Mouse (Mus musculus) urinary bladder, adult 2 months (tissue): ENCODE results near the gene Hoxa6. TPM values are rescaled to one million over a fixed set of nuclear protein-coding genes. Genes with fewer than 3 reads are reported as not detected.
A peak's percentile ranks its signal among the peaks of the same experiment; 100 is the strongest.

Experiments
- DNase-seq: peaks from one replicate; pipeline ENCODE4 v3.0.0; 2022; ENCODE audit warnings: low spot score
- polyA plus RNA-seq: library from polyadenylated mRNA; depleted of rRNA; stranded (reverse); fragments of >200 nt; gene quantifications from 2 replicates; pipeline ENCODE4 v1.2.3, GENCODE M21; 2012

The Hoxa6 gene
- polyA plus RNA-seq, 1 experiment, result 1.7 TPM

GRCm38 (mm10) chr6:52215771-52216535, 7.4 kb upstream of the Hoxa6 start:
- peak; percentile 29 for DNase-seq

- DNase-seq, result no peak
Measured at GRCm38 (mm10) chr6:52215070-52215469, 6.5 kb upstream of the Hoxa6 start.

- DNase-seq, result no peak
Measured at GRCm38 (mm10) chr6:52214271-52214670, 5.7 kb upstream of the Hoxa6 start.

- peak; percentile 80 for DNase-seq
Measured at GRCm38 (mm10) chr6:52213119-52213986, 4.8 kb upstream of the Hoxa6 start, which contains the start of the genes Hoxa3 and Gm28308. Hoxa3 (minus strand) TSS chr6:52213336. Gm28308 (minus strand) TSS chr6:52213339.

- peak; percentile 49 for DNase-seq
Measured at GRCm38 (mm10) chr6:52212556-52213118, 4.1 kb upstream of the Hoxa6 start.

- peak; percentile 32 for DNase-seq
Measured at GRCm38 (mm10) chr6:52211961-52212360, 3.4 kb upstream of the Hoxa6 start.

- peak; percentile 76 for DNase-seq
Measured at GRCm38 (mm10) chr6:52211170-52211935, 2.8 kb upstream of the Hoxa6 start.

GRCm38 (mm10) chr6:52209685-52210046, 1.1 kb upstream of the Hoxa6 start:
- DNase-seq, result no peak

GRCm38 (mm10) chr6:52208868-52209684, 554 bp upstream of the Hoxa6 start:
- no peak for DNase-seq

- no peak for DNase-seq
Measured at GRCm38 (mm10) chr6:52207684-52207976, 892 bp downstream of the Hoxa6 start.

- no peak for DNase-seq
Measured at GRCm38 (mm10) chr6:52206882-52207683, 1.4 kb downstream of the Hoxa6 start.

GRCm38 (mm10) chr6:52205638-52206621, 2.6 kb downstream of the Hoxa6 start:
- no peak for DNase-seq

- no peak for DNase-seq
Measured at GRCm38 (mm10) chr6:52205221-52205620, 3.3 kb downstream of the Hoxa6 start.

GRCm38 (mm10) chr6:52204050-52204752, 4.3 kb downstream of the Hoxa6 start, which contains the start of gene Hoxa5:
Hoxa5 (minus strand) TSS chr6:52204587.
- DNase-seq, result peak; percentile 67

- DNase-seq, result no peak
Measured at GRCm38 (mm10) chr6:52203371-52204049, 5.0 kb downstream of the Hoxa6 start.

- no peak for DNase-seq
Measured at GRCm38 (mm10) chr6:52203121-52203370, 5.5 kb downstream of the Hoxa6 start.

- no peak for DNase-seq
Measured at GRCm38 (mm10) chr6:52202362-52203120, 6.0 kb downstream of the Hoxa6 start.
